Comparison of ENCODE assay signal across 16 mouse cellular contexts in the genomic region with DNA sequence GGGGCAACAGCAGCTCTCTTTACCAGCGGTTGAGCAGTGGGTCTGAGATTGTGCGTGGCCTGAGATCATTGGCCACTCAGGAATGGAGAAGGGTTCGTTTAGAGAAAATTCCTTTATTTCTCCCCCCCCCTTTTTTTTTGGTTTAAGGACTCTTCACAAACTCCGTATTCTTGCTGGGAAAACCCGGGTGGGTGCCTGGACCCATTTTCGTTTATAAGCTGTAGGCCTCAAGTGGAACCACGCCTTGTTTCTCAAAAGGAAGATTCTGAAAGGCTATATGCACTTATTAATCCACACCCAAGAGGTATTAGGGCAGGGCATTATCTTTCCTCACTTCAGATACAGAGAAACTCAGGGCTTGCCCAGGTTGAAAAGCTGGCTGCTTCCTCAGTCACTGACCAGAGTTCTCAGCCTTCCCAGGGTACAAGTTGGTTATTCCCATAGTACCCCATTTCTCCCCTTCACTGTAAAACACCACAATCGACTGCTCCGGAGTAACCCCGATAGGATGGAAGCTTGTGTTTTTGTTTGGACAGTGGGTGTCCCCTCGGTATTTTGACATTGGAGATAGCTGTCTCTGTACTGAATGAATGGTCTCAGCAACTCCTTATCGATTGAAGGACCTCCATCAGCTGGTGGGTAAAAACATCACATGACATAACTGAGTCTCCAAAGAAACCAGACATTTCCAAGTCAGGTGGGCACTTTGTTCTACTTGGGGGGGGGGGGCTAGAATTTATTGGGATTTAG. TPM values are rescaled to one million over a fixed set of nuclear protein-coding genes. Genes with fewer than 3 reads are reported as not detected.
DNase-seq lines count a peak whose midpoint lies in the region; ATAC-seq and TF ChIP-seq lines count a peak whose summit lies in the region.
"Had no signal": no experiment of that assay in that cellular context is flagged by ENCODE, and none has a peak within 500 bp of the region (broad histone marks: within the 10 kb centered on the region; RNA-seq: fewer than 3 reads in every experiment).

No protein-coding gene starts in this region.

- peaks cover 43% of the 10 kb centered on the region for H3K4me1 ChIP-seq in heart, embryonic 10.5 days
- H3K4me1 ChIP-seq in kidney, embryonic 15.5 days, result peaks cover 78% of the 10 kb centered on the region
- peaks cover 61% of the 10 kb centered on the region for H3K4me1 ChIP-seq in E14TG2a.4 (replicated peaks; ENCODE audit: low read depth, low read length)
- H3K4me1 ChIP-seq in intestine, embryonic 16.5 days (ENCODE audit: control insufficient read depth, insufficient read depth, low read length), result peaks cover 16% of the 10 kb centered on the region

- no peak for TF ChIP-seq CTCF in E14TG2a.4 (conservative IDR thresholded peaks at IDR 0.05; ENCODE audit: low read length)

- H3K4me2 ChIP-seq in kidney, embryonic 15.5 days, result peak overlapping the region; percentile 63
- H3K4me2 ChIP-seq in intestine, embryonic 16.5 days (ENCODE audit: low read depth, low read length), result 0 out of 2 replicates have a peak overlapping the region, but pooled peaks have one; percentile 2
- H3K4me2 ChIP-seq: limb, embryonic 15.5 days had no signal

- WGBS in heart, embryonic 10.5 days, result 4% methylated on average over 12 of the region's 12 CpGs
- whole genome bisulfite sequencing in kidney, embryonic 15.5 days, result 16% methylated on average over 12 of the region's 12 CpGs
- WGBS in intestine, embryonic 16.5 days, result 16% methylated on average over 12 of the region's 12 CpGs

- no peaks in the 10 kb centered on the region for H3K36me3 ChIP-seq in heart, embryonic 10.5 days
- peaks cover under 1% of the 10 kb centered on the region; the same call in 1 of the 2 replicates for H3K36me3 ChIP-seq in kidney, embryonic 15.5 days
- H3K36me3 ChIP-seq in E14TG2a.4 (ENCODE audit: insufficient read depth, low read length), result no peaks in the 10 kb centered on the region
- H3K36me3 ChIP-seq in intestine, embryonic 16.5 days (ENCODE audit: control insufficient read depth, insufficient read depth, low read length), result no peaks in the 10 kb centered on the region
- H3K36me3 ChIP-seq: limb, embryonic 15.5 days had no signal

- no peaks in the 10 kb centered on the region for H3K9me3 ChIP-seq in heart, embryonic 10.5 days
- no peaks in the 10 kb centered on the region for H3K9me3 ChIP-seq in kidney, embryonic 15.5 days (replicated peaks)
- H3K9me3 ChIP-seq in E14TG2a.4 (ENCODE audit: low read length), result no peaks in the 10 kb centered on the region
- no peaks in the 10 kb centered on the region for H3K9me3 ChIP-seq in intestine, embryonic 16.5 days (ENCODE audit: control insufficient read depth, low read length)
- H3K9me3 ChIP-seq: limb, embryonic 15.5 days had no signal

- peaks cover 99% of the 10 kb centered on the region for H3K27me3 ChIP-seq in heart, embryonic 10.5 days (ENCODE audit: insufficient read depth, poor library complexity, severe bottlenecking)
- H3K27me3 ChIP-seq in kidney, embryonic 15.5 days, result peaks cover 83% of the 10 kb centered on the region
- H3K27me3 ChIP-seq in E14TG2a.4 (ENCODE audit: insufficient read depth, low read length), result peaks cover 97% of the 10 kb centered on the region
- peaks cover 86% of the 10 kb centered on the region for H3K27me3 ChIP-seq in intestine, embryonic 16.5 days (replicated peaks; ENCODE audit: control insufficient read depth, insufficient read depth, low read length)

- ATAC-seq in kidney, embryonic 15.5 days (replicated peaks; ENCODE audit: low FRiP score), result no peak
- no peak for ATAC-seq in intestine, embryonic 16.5 days
- ATAC-seq: inflammation-experienced regulatory T-cells, adult 6 months had no signal

- H3K9ac ChIP-seq in kidney, embryonic 15.5 days, result peak overlapping the region; percentile 43
- no peak overlapping the region for H3K9ac ChIP-seq in intestine, embryonic 16.5 days (ENCODE audit: low read depth, low read length)
- H3K9ac ChIP-seq: limb, embryonic 15.5 days had no signal

- DNase-seq in heart, embryonic 10.5 days (ENCODE audit: low spot score), result no peak
- no peak for DNase-seq in heart, adult 9 months (ENCODE audit: low spot score in 2 of 2)
- DNase-seq in kidney, postnatal 4 days, result no peak
- no peak for DNase-seq in frontal cortex, postnatal 10 days (ENCODE audit: low spot score in 2 of 2)
- DNase-seq in gastrocnemius, adult 8-10 months (ENCODE audit: low spot score in 2 of 2), result no peak
- DNase-seq: adrenal gland, postnatal 14 days; layer of hippocampus, adult 9-11 months; right cerebral cortex, adult 18-20 months had no signal

- peak overlapping the region; percentile 45 for H3K4me3 ChIP-seq in heart, embryonic 10.5 days
- peak overlapping the region; percentile 76 for H3K4me3 ChIP-seq in kidney, embryonic 15.5 days (replicated peaks)
- peak overlapping the region; percentile 54 for H3K4me3 ChIP-seq in E14TG2a.4 (replicated peaks; ENCODE audit: low read length)
- peak overlapping the region; percentile 9; the same call in 1 of the 2 replicates for H3K4me3 ChIP-seq in intestine, embryonic 16.5 days (ENCODE audit: low read length)

- H3K27ac ChIP-seq in heart, embryonic 10.5 days, result 0 out of 2 replicates have a peak overlapping the region, but pooled peaks have one; percentile 6
- peak overlapping the region; percentile 84 for H3K27ac ChIP-seq in kidney, embryonic 15.5 days
- H3K27ac ChIP-seq in intestine, embryonic 16.5 days (ENCODE audit: low read length), result no peak overlapping the region
- H3K27ac ChIP-seq: limb, embryonic 15.5 days had no signal

RNA-seq across cellular contexts. Expression of a gene that starts 4.9 kb away (rescaled TPM):
- polyA plus RNA-seq in heart, embryonic 10.5 days (2016; fragmentation: Nextera tagmentation; extraction: Ambion mirVana), result 36.5 and 41.9 TPM in 2 replicates
- polyA plus RNA-seq in kidney, embryonic 15.5 days (2015; fragmentation: Nextera tagmentation; extraction: Ambion mirVana), result 126 and 130 TPM in 2 replicates
- 8.1 and 10.0 TPM in 2 replicates for polyA plus RNA-seq in intestine, embryonic 16.5 days (2015; fragmentation: Nextera tagmentation; extraction: Ambion mirVana)
- not detected for total RNA-seq in gastrocnemius, adult 8-10 months (2022)
- polyA plus RNA-seq: inflammation-experienced regulatory T-cells, adult 6 months had no signal

RNA-seq across cellular contexts. Expression of a gene that starts 39.4 kb away (rescaled TPM):
- not detected in 2 replicates for polyA plus RNA-seq in heart, embryonic 10.5 days (2016; fragmentation: Nextera tagmentation; extraction: Ambion mirVana)
- polyA plus RNA-seq in kidney, embryonic 15.5 days (2015; fragmentation: Nextera tagmentation; extraction: Ambion mirVana), result not detected in 2 replicates
- polyA plus RNA-seq in intestine, embryonic 16.5 days (2015; fragmentation: Nextera tagmentation; extraction: Ambion mirVana), result not detected in 2 replicates
- not detected for total RNA-seq in gastrocnemius, adult 8-10 months (2022)
- total RNA-seq: adrenal gland, postnatal 14 days had no signal
- polyA plus RNA-seq: embryonic facial prominence, embryonic 11.5 days; frontal cortex, adult 2 months; inflammation-experienced regulatory T-cells, adult 6 months; limb, embryonic 15.5 days; urinary bladder, adult 2 months had no signal

Comparison
In these comparisons a context has a peak if more than half of its experiments do, and no peak if none do; other contexts are left out.
1. H3K4me3 ChIP-seq: peak in every context shown above with its lines; median percentile 76 in kidney, embryonic 15.5 days; 54 in E14TG2a.4; 45 in heart, embryonic 10.5 days; 9 in intestine, embryonic 16.5 days.